Mouse (Mus musculus): ENCODE measurements around the gene Nr2f2. TPM values are rescaled to one million over a fixed set of nuclear protein-coding genes. Genes with fewer than 3 reads are reported as not detected.

The Nr2f2 gene
- polyA plus RNA-seq, 1 experiment from 2014 or later: 17.9 TPM

DNA sequence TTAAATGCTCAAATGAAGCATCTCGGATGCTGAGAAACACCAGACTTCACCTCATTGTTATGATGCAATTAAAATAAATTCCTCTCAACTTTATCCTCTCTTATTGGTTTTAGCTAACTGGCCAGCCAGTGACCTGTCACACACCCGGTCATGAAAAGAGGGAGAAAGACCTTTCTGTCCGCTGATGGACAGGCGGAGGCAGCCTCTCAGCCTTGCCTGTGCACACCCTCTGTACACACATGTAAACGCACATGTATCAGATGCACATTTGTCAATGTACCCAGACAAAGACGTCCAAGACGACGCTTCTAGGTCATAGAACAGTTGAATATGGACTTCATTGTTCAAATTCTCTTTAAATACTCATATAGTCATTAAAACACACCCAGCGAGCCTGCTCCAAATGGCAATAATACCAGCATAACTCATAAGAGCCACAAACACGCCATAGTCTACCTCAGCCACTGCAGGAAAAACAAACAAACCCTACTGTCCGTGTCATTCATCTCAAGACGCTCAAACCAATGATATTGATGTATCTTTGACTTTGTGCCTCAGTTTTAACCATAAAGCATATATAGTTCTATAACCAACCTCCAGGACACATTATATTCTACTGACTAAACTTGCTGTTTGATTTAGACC is 3.9 kb downstream of the Nr2f2 start:
- Histone ChIP-seq H3K4me3 (ENCODE audit: low read depth, low read length) (peak overlapping the region; percentile 81), H3K27ac (ENCODE audit: low read depth, low read length) (no peak overlapping the region)

GRCm38 (mm10) chr7:70361383-70362364 is 4.9 kb downstream of the Nr2f2 start:
- H3K27ac ChIP-seq (ENCODE audit: low read depth, low read length): peak overlapping the region; percentile 99
- no peaks in the 10 kb centered on the region for H3K36me3 ChIP-seq (ENCODE audit: control insufficient read depth, insufficient read depth)
- ATAC-seq: peak; percentile 89
- peak overlapping the region; percentile 81 for H3K4me3 ChIP-seq (ENCODE audit: low read depth, low read length)
- H3K4me2 ChIP-seq (replicated peaks; ENCODE audit: low read depth): peak overlapping the region; percentile 100
- peaks cover 2% of the 10 kb centered on the region; the same call in 1 of the 2 replicates for H3K27me3 ChIP-seq (replicated peaks; ENCODE audit: control insufficient read depth, insufficient read depth, low read length)
- peak; percentile 39 for TF ChIP-seq CTCF (IDR thresholded peaks at IDR 0.05; ENCODE audit: low read depth)
- no peaks in the 10 kb centered on the region for H3K9me3 ChIP-seq (ENCODE audit: control insufficient read depth)
- H3K4me1 ChIP-seq (replicated peaks; ENCODE audit: control insufficient read depth, insufficient read depth, low read length): 0 out of 2 replicates have a peak, but pooled peaks cover 3% of the 10 kb centered on the region
- H3K9ac ChIP-seq (ENCODE audit: low read depth, low read length): peak overlapping the region; percentile 87
- WGBS: under 1% methylated on average over 92 of the region's 98 CpGs

More for the DNA sequence above, 3.9 kb downstream of the Nr2f2 start:
- no peaks in the 10 kb centered on the region for H3K4me1 ChIP-seq (replicated peaks; ENCODE audit: control insufficient read depth, insufficient read depth, low read length)
- H3K27me3 ChIP-seq (replicated peaks; ENCODE audit: control insufficient read depth, insufficient read depth, low read length): peaks cover 11% of the 10 kb centered on the region
- WGBS: 51% methylated on average over 12 of the region's 12 CpGs
- no peak for ATAC-seq
- TF ChIP-seq CTCF (IDR thresholded peaks at IDR 0.05; ENCODE audit: low read depth): no peak
- H3K36me3 ChIP-seq (ENCODE audit: control insufficient read depth, insufficient read depth): no peaks in the 10 kb centered on the region
- H3K4me2 ChIP-seq (replicated peaks; ENCODE audit: low read depth): peak overlapping the region; percentile 100
- H3K9me3 ChIP-seq (ENCODE audit: control insufficient read depth): no peaks in the 10 kb centered on the region
- no peak overlapping the region for H3K9ac ChIP-seq (ENCODE audit: low read depth, low read length)

- Histone ChIP-seq H3K36me3 (ENCODE audit: control insufficient read depth, insufficient read depth) (no peaks in the 10 kb centered on the region), H3K4me3 (ENCODE audit: low read depth, low read length) (peak overlapping the region; percentile 81), H3K27ac (ENCODE audit: low read depth, low read length) (peak overlapping the region; percentile 99), H3K27me3 (replicated peaks; ENCODE audit: control insufficient read depth, insufficient read depth, low read length) (no peaks in the 10 kb centered on the region; the same call in 1 of the 2 replicates), H3K4me1 (replicated peaks; ENCODE audit: control insufficient read depth, insufficient read depth, low read length) (0 out of 2 replicates have a peak, but pooled peaks cover 5% of the 10 kb centered on the region), H3K9me3 (ENCODE audit: control insufficient read depth) (no peaks in the 10 kb centered on the region), H3K4me2 (replicated peaks; ENCODE audit: low read depth) (peak overlapping the region; percentile 100), H3K9ac (ENCODE audit: low read depth, low read length) (peak overlapping the region; percentile 87)
- under 1% methylated on average over 50 of the region's 84 CpGs for WGBS
- TF ChIP-seq CTCF (IDR thresholded peaks at IDR 0.05; ENCODE audit: low read depth): peak; percentile 20; the same call in 1 of the 2 replicates
- ATAC-seq: peak; percentile 49
Measured at GRCm38 (mm10) chr7:70360611-70361382, 5.7 kb downstream of the Nr2f2 start.

- Histone ChIP-seq H3K4me3 (ENCODE audit: low read depth, low read length) (peak overlapping the region; percentile 81), H3K27ac (ENCODE audit: low read depth, low read length) (peak overlapping the region; percentile 99), H3K9me3 (ENCODE audit: control insufficient read depth) (no peaks in the 10 kb centered on the region), H3K4me2 (replicated peaks; ENCODE audit: low read depth) (peak overlapping the region; percentile 100), H3K9ac (ENCODE audit: low read depth, low read length) (peak overlapping the region; percentile 87), H3K27me3 (replicated peaks; ENCODE audit: control insufficient read depth, insufficient read depth, low read length) (no peaks in the 10 kb centered on the region; the same call in 1 of the 2 replicates), H3K4me1 (replicated peaks; ENCODE audit: control insufficient read depth, insufficient read depth, low read length) (0 out of 2 replicates have a peak, but pooled peaks cover 5% of the 10 kb centered on the region), H3K36me3 (ENCODE audit: control insufficient read depth, insufficient read depth) (no peaks in the 10 kb centered on the region)
- 0 out of 2 replicates have a peak, but pooled peaks have one; percentile 1 for TF ChIP-seq CTCF (IDR thresholded peaks at IDR 0.05; ENCODE audit: low read depth)
- ATAC-seq: 0 out of 2 replicates have a peak, but pooled peaks have one; percentile 3
- WGBS: under 1% methylated on average over 72 of the region's 75 CpGs
Measured at GRCm38 (mm10) chr7:70359791-70360581, 6.5 kb downstream of the Nr2f2 start.

All from intestine, postnatal 0 days (tissue).